Mouse (Mus musculus) liver, embryonic 14.5 days (tissue): ENCODE data around the gene Lamb1.

Experiments
- CTCF ChIP-seq: IDR thresholded peaks from 2 replicates; pipeline ENCODE4 v1.5.1; 2016; ENCODE audit warnings: antibody characterized with exemption, low read depth, control low read depth
- EP300 ChIP-seq: IDR thresholded peaks from 2 replicates; pipeline ENCODE4 v1.6.1; 2016; ENCODE audit warnings: antibody characterized with exemption, low read depth

- TF ChIP-seq EP300 (no peak), CTCF (no peak)
Observed at GRCm38 (mm10) chr12:31270361-31270760, 5.3 kb downstream of the Lamb1 start.
